Mouse (Mus musculus): ENCODE measurements around the gene Tdrkh. TPM values are rescaled to one million over a fixed set of nuclear protein-coding genes. Genes with fewer than 3 reads are reported as not detected.

Gene Tdrkh
- polyA plus RNA-seq (2016; fragmentation: Nextera tagmentation; extraction: Ambion mirVana) = 39.6 and 46.1 TPM in 2 replicates

GRCm38 (mm10) chr3:94413031-94413679 lies at the start of gene Tdrkh:
Tdrkh (plus strand) TSS chr3:94413273.
- Histone ChIP-seq H3K9me3 (no peaks in the 10 kb centered on the region), H3K4me1 (replicated peaks) (peaks cover 25% of the 10 kb centered on the region), H3K27me3 (ENCODE audit: insufficient read depth, poor library complexity, severe bottlenecking) (no peaks in the 10 kb centered on the region), H3K36me3 (no peaks in the 10 kb centered on the region), H3K4me3 (peak within 1 kb of the TSS; percentile 61), H3K27ac (peak within 1 kb of the TSS; percentile 88)
- peak; percentile 97 for DNase-seq (ENCODE audit: low spot score)
- WGBS = 9% methylated on average over 52 of the region's 52 CpGs

DNA sequence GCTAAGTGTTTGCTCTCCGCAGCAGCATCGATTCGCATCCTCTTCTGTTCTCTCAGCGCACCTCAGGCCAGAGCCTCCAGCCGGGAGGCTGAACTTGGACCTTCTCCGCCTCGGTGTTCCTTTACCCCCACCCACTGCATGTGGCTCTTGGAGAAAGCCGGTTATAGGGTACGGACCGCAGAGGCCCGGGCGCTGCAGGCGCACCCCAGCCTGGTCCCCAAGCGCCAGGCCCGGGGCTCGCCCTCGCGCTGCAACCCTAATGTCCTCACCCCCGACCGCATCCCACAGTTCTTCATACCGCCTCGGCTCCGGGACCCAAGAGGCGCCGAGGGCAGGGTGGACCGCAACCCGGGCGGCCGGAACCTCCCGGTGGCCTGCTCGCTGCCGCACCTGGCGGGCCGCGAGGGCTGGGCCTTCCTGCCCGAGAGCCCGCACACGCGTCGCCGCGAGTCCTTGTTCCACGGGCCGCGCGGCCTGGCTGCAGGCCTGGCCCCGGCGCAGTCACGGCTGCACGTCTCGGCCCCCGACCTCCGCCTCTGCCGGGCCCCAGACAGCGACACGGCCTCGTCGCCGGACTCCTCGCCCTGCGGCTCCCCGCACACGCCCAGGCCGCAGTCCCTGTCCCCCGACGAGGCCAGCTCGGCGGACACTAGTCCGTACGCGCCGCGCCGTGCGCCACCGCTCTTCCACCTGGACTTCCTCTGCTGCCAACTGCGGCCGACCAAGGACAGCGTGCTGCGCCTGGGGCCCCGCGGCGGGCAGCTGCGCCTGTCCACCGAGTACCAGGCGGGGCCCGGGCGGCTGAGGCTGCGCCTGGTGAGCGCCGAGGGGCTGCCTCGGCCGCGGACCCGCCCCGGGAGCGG lies 49.6 kb upstream of the Tdrkh start:
- no peaks in the 10 kb centered on the region for H3K9me3 ChIP-seq
- peaks cover 56% of the 10 kb centered on the region for H3K27me3 ChIP-seq (ENCODE audit: insufficient read depth, poor library complexity, severe bottlenecking)
- H3K27ac ChIP-seq = peak overlapping the region; percentile 87
- peaks cover 23% of the 10 kb centered on the region for H3K4me1 ChIP-seq (replicated peaks)
- peak overlapping the region; percentile 65 for H3K4me3 ChIP-seq
- WGBS = 5% methylated on average over 95 of the region's 97 CpGs
- DNase-seq (ENCODE audit: low spot score) = peak; percentile 65
- no peaks in the 10 kb centered on the region for H3K36me3 ChIP-seq

DNA sequence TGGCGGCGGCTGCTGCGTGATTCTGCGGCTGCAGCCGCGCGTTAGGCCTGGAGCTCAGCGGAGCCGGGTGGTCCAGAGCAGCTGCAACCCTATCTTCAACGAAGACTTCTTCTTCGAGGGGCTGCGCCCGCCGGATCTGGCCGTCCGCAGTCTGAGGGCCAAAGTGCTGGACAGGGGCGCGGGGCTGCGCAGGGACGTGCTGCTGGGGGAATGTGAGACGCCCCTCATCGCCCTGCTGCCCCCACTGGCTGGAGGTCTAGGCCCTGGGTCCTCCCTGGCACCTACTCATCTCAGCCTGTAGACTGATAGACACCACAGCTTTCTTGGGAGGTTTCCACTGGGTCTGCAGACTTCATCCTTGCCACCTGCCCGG lies 48.9 kb upstream of the Tdrkh start:
- peak overlapping the region; percentile 87 for H3K27ac ChIP-seq
- no peak for DNase-seq (ENCODE audit: low spot score)

DNA sequence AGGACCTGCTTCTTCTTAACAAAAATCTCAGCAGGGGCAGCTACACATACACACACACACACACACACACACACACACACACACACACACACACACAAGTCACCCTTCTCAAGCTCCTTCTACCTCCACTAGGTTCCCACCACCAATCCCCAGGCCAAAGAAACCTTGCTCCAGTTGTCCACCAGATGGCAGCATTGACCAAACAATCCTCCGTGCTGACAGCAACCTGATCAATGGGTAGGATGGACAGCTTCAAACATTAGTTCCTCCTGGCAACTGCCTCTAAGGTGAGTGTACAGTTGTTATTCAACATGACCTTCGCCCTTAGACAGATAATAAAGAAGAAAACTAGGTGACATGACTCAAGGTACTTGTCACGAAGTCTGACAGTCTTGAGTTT lies 46.3 kb upstream of the Tdrkh start:
- Histone ChIP-seq H3K36me3 (no peaks in the 10 kb centered on the region), H3K27me3 (ENCODE audit: insufficient read depth, poor library complexity, severe bottlenecking) (peaks cover 53% of the 10 kb centered on the region), H3K27ac (no peak overlapping the region), H3K4me1 (replicated peaks) (peaks cover 26% of the 10 kb centered on the region), H3K4me3 (no peak overlapping the region), H3K9me3 (no peaks in the 10 kb centered on the region)
- peak; percentile 82 for DNase-seq (ENCODE audit: low spot score)
- 17% methylated on average over 3 of the region's 3 CpGs for WGBS

More for the DNA sequence above, 48.9 kb upstream of the Tdrkh start:
- Histone ChIP-seq H3K9me3 (no peaks in the 10 kb centered on the region), H3K36me3 (no peaks in the 10 kb centered on the region), H3K4me1 (replicated peaks) (peaks cover 23% of the 10 kb centered on the region), H3K27me3 (ENCODE audit: insufficient read depth, poor library complexity, severe bottlenecking) (peaks cover 56% of the 10 kb centered on the region), H3K4me3 (peak overlapping the region; percentile 65)
- 6% methylated on average over 23 of the region's 23 CpGs for WGBS

- no peak overlapping the region for H3K27ac ChIP-seq
- no peaks in the 10 kb centered on the region for H3K36me3 ChIP-seq
- DNase-seq (ENCODE audit: low spot score) = no peak
- no peak overlapping the region for H3K4me3 ChIP-seq
- peaks cover 52% of the 10 kb centered on the region for H3K27me3 ChIP-seq (ENCODE audit: insufficient read depth, poor library complexity, severe bottlenecking)
- WGBS = 86% methylated on average over 6 of the region's 6 CpGs
- no peaks in the 10 kb centered on the region for H3K9me3 ChIP-seq
- H3K4me1 ChIP-seq (replicated peaks) = peaks cover 24% of the 10 kb centered on the region
Measured at GRCm38 (mm10) chr3:94367511-94367910, 45.6 kb upstream of the Tdrkh start.

GRCm38 (mm10) chr3:94368631-94369030 lies 44.4 kb upstream of the Tdrkh start:
- no peak for DNase-seq (ENCODE audit: low spot score)
- Histone ChIP-seq H3K36me3 (no peaks in the 10 kb centered on the region), H3K4me3 (no peak overlapping the region), H3K27me3 (ENCODE audit: insufficient read depth, poor library complexity, severe bottlenecking) (peaks cover 52% of the 10 kb centered on the region), H3K27ac (no peak overlapping the region), H3K4me1 (replicated peaks) (peaks cover 29% of the 10 kb centered on the region), H3K9me3 (no peaks in the 10 kb centered on the region)
- 68% methylated on average over 6 of the region's 6 CpGs for WGBS

- H3K4me3 ChIP-seq = no peak overlapping the region
- peaks cover 52% of the 10 kb centered on the region for H3K27me3 ChIP-seq (ENCODE audit: insufficient read depth, poor library complexity, severe bottlenecking)
- peaks cover 31% of the 10 kb centered on the region for H3K4me1 ChIP-seq (replicated peaks)
- DNase-seq (ENCODE audit: low spot score) = no peak
- no peak overlapping the region for H3K27ac ChIP-seq
- no peaks in the 10 kb centered on the region for H3K36me3 ChIP-seq
- H3K9me3 ChIP-seq = no peaks in the 10 kb centered on the region
- 83% methylated on average over 2 of the region's 2 CpGs for whole genome bisulfite sequencing
Measured at GRCm38 (mm10) chr3:94369709-94370108, 43.4 kb upstream of the Tdrkh start.

DNA sequence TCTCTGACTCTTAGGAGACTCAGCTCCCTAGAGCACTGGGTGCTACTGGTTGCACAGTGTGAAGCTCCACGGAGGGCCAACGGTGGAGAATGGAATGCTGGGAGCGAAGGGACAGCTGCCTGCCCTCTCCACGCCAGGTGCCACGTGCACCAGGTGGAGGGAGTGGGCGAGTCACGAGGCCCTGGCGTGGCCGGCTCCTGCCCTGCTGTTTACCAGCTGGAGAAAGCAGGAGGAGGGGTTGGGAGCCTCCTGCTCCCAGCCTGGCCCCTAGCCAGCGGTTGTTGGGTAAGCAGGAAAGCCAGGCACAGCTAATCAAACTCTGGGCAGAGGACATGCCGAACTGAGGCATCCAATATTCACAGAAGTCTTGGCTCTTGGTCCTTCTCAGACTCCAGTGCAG lies 41.4 kb upstream of the Tdrkh start:
- peaks cover 47% of the 10 kb centered on the region for H3K27me3 ChIP-seq (ENCODE audit: insufficient read depth, poor library complexity, severe bottlenecking)
- peaks cover 31% of the 10 kb centered on the region for H3K4me1 ChIP-seq (replicated peaks)
- peak overlapping the region; percentile 9; the same call in 1 of the 2 replicates for H3K27ac ChIP-seq
- H3K4me3 ChIP-seq = peak overlapping the region; percentile 9; the same call in 1 of the 2 replicates
- H3K9me3 ChIP-seq = no peaks in the 10 kb centered on the region
- 6% methylated on average over 11 of the region's 11 CpGs for WGBS
- no peaks in the 10 kb centered on the region for H3K36me3 ChIP-seq
- no peak for DNase-seq (ENCODE audit: low spot score)

DNA sequence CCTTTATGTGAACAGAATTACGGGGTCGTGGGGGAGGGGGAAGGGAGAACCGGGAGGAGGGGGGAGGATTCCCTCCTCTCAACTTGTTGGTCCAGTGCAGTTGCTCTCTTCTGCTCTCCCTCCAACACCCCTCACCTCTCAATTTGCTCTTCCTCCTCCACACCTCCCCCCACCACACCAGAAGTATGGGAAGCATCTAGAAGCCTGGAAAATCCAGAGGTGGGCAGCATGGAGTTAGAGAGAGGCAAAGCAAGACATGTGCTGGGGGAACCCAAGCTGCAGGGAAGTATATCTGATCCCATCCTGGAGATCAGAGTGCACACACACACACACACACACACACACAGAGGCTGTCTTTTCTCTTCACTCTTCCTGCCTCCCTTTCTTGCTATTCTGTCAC lies 41.0 kb upstream of the Tdrkh start:
- Histone ChIP-seq H3K9me3 (no peaks in the 10 kb centered on the region), H3K4me3 (no peak overlapping the region), H3K27me3 (ENCODE audit: insufficient read depth, poor library complexity, severe bottlenecking) (peaks cover 49% of the 10 kb centered on the region), H3K4me1 (replicated peaks) (peaks cover 33% of the 10 kb centered on the region), H3K27ac (no peak overlapping the region; the same call in 1 of the 2 replicates), H3K36me3 (no peaks in the 10 kb centered on the region)
- WGBS = 0% methylated on average over 3 of the region's 3 CpGs
- no peak for DNase-seq (ENCODE audit: low spot score)

DNA sequence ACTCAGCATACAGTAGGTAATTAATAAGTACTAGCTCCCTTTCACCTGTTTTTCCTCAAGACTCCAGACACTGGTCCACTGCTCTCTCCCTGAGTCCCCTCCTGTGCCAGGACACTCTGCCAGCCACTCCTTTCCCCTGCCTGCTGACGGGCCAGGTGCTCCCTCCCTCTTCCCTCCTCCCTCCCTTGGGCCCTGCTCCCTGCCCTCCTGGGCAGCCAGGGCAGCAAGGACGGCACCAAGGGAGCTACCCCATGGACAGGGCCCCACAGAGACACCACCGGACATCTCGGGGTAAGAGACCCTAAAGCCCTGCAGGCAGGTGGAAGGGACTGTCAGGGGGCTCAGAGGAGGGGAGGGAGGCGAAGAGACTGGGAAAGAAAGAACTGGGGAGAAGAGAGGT lies 40.4 kb upstream of the Tdrkh start, which contains the start of gene Rorc:
Rorc (plus strand) TSS at position 154 of the 400 bp plus-strand sequence.
- no peak for DNase-seq (ENCODE audit: low spot score)
- H3K9me3 ChIP-seq = no peaks in the 10 kb centered on the region
- 5% methylated on average over 5 of the region's 5 CpGs for WGBS
- peaks cover 54% of the 10 kb centered on the region for H3K27me3 ChIP-seq (ENCODE audit: insufficient read depth, poor library complexity, severe bottlenecking)
- no peaks in the 10 kb centered on the region for H3K36me3 ChIP-seq
- peak within 1 kb of the TSS; percentile 30 for H3K4me3 ChIP-seq
- H3K27ac ChIP-seq = peak within 1 kb of the TSS; percentile 46
- H3K4me1 ChIP-seq (replicated peaks) = peaks cover 37% of the 10 kb centered on the region

DNA sequence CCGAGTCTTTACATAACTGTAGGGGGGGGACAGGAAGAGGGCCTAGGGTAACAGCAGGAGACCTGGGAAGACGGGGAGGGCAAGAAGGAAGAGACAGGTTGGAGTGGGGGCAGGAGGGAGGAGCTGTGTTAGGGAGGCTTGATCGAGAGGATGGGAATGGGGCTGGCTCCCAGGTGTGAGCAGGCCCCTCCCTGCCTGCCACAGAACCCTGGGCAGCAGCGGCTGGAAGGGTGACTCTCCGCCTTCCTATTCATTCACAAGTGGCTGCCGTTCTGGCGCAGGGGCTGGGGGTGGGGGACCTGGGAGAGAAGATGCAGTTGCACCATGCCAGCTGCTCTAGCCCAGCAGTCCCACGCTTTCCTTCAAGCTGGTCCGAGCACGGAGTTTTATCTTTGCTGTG lies 40.0 kb upstream of the Tdrkh start:
- 0 out of 2 replicates have a peak overlapping the region, but pooled peaks have one; percentile 46 for H3K27ac ChIP-seq
- 3% methylated on average over 10 of the region's 10 CpGs for WGBS
- H3K4me3 ChIP-seq = peak overlapping the region; percentile 30

GRCm38 (mm10) chr3:94373597-94374011 lies 39.5 kb upstream of the Tdrkh start:
- H3K4me1 ChIP-seq (replicated peaks) = peaks cover 37% of the 10 kb centered on the region
- WGBS = 0% methylated on average over 5 of the region's 5 CpGs
- H3K4me3 ChIP-seq = peak overlapping the region; percentile 30
- peaks cover 55% of the 10 kb centered on the region for H3K27me3 ChIP-seq (ENCODE audit: insufficient read depth, poor library complexity, severe bottlenecking)
- DNase-seq (ENCODE audit: low spot score) = no peak
- H3K27ac ChIP-seq = no peak overlapping the region
- no peaks in the 10 kb centered on the region for H3K9me3 ChIP-seq
- H3K36me3 ChIP-seq = no peaks in the 10 kb centered on the region

More for the DNA sequence above, 40.0 kb upstream of the Tdrkh start:
- H3K9me3 ChIP-seq = no peaks in the 10 kb centered on the region
- H3K36me3 ChIP-seq = no peaks in the 10 kb centered on the region
- H3K27me3 ChIP-seq (ENCODE audit: insufficient read depth, poor library complexity, severe bottlenecking) = peaks cover 54% of the 10 kb centered on the region
- H3K4me1 ChIP-seq (replicated peaks) = peaks cover 37% of the 10 kb centered on the region
- no peak for DNase-seq (ENCODE audit: low spot score)

DNA sequence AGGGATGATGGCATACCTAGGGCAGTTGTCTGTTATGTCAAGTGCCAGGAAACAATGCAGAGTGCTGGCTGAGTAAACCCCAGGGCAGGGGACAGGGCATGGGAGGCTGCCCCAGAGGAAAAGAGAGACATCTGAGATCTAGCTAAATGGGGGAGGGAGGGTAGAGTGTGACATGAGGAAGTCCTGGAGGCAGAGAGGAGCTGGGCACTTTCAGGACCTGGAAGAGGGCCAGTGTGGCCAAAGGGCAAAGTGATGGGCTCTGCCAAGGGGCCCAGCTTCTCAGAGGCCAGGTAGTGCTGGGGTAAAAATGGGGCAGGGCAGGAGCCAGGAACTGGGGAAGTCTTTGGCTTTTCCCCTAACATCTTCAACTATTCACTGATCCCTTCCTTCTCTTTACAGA lies 38.4 kb upstream of the Tdrkh start:
- Histone ChIP-seq H3K27me3 (ENCODE audit: insufficient read depth, poor library complexity, severe bottlenecking) (peaks cover 57% of the 10 kb centered on the region), H3K4me1 (replicated peaks) (peaks cover 37% of the 10 kb centered on the region), H3K36me3 (no peaks in the 10 kb centered on the region), H3K27ac (no peak overlapping the region), H3K4me3 (no peak overlapping the region), H3K9me3 (no peaks in the 10 kb centered on the region)
- no peak for DNase-seq (ENCODE audit: low spot score)

All from hindbrain, embryonic 10.5 days (tissue).